Mouse (Mus musculus) layer of hippocampus, postnatal 36 days (tissue): ENCODE data around the gene Clca2. TPM values are rescaled to one million over a fixed set of nuclear protein-coding genes. Genes with fewer than 3 reads are reported as not detected.
A peak's percentile ranks its signal among the peaks of the same experiment; 100 is the strongest.

Experiments used
- DNase-seq, 2 experiments: peaks; one replicate each; pipeline ENCODE4 v3.0.0; 2022
- total RNA-seq, 2 experiments: library from RNA; stranded (reverse); gene quantifications; 2 replicates each; pipeline ENCODE4 v1.2.3; 2021

Clca2 gene
- total RNA-seq = not detected

DNA sequence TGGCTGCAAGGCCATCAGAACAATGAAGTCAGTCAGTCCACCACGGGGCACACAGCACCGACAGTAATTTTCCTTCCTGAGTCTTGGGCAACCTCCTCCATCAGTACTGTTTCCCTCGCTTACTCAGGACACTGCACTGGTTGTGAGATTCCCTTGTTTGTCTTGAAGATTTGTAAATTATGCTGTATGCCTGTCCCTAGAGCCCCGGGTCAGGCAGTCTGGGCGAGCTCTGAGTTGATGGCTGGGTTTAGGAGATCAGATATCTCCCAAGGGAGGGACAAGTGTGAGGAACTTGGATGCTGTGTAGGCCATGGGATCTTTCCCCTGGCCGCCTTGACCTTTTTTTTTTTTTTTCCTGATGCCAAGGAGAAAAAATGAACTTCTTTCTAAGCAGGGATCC is at the start of gene Clca2:
Gene Clca2 (minus strand): TSS at position 153 of the 400 bp plus-strand sequence.
- DNase-seq = no peak

DNA sequence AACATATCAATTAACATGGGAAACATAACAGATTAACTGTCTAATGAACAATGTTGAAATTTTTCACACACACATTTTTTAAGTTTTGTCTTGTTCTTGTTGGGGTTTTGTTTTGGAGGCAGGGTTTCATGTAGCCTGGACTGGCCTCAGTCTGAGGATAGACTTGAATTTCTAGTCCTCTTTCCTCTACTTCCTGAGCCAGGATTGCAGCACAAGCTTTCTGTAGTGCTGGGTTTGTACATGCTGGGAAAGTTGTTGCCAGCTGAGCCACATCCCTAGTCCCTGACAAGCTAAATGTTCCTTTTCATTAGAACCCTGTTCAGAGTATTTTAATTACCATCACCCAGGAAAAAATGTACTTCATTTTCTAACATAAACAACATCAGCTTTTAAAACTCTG is 48.7 kb upstream of the Clca2 start:
- no peak for DNase-seq

- no peak for DNase-seq
Observed at GRCm38 (mm10) chr3:145147483-145147882, 48.2 kb upstream of the Clca2 start.

GRCm38 (mm10) chr3:145146871-145147270 is 47.6 kb upstream of the Clca2 start:
- DNase-seq = no peak

DNA sequence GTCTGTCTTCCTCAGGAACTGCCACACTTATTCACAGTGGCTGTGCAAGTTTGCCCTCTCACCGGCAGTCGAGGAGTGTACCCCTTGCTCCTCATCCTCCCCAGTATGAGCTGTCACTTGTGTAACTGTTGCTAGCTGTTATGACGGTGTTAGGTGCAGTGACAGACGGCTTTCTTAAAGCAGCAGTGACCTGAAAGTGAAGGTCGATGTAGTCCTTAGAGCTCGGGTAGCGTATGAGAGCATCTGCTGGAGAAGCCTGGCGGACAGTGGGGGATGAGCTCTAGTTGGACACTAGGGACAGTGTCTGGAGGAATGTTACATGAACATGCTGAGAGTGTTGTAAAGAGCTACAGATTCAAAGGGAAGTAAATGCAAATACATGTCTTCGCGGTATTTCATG is 44.6 kb upstream of the Clca2 start:
- no peak for DNase-seq

DNA sequence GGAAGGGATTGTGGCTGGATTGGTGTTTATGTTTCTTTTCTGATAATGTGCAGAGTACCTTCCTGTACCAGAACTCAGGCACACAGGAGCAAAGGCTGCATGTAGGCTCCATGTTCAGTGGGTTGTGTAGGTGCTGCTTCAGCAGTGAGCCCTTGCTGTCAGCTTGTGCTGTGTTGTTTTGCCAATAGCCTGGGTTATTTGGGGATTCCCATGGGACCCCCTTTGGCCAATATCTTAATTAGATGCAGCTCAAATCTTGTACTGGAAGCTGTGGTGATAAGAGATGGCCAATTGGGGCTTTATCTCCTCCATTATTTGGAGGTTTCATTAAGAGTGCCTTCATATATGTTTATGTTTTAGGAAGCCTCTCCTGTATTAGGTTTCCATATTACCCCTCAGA is 43.7 kb upstream of the Clca2 start:
- DNase-seq = no peak

- no peak for DNase-seq
Observed at GRCm38 (mm10) chr3:145140236-145140635, 41.0 kb upstream of the Clca2 start.

DNA sequence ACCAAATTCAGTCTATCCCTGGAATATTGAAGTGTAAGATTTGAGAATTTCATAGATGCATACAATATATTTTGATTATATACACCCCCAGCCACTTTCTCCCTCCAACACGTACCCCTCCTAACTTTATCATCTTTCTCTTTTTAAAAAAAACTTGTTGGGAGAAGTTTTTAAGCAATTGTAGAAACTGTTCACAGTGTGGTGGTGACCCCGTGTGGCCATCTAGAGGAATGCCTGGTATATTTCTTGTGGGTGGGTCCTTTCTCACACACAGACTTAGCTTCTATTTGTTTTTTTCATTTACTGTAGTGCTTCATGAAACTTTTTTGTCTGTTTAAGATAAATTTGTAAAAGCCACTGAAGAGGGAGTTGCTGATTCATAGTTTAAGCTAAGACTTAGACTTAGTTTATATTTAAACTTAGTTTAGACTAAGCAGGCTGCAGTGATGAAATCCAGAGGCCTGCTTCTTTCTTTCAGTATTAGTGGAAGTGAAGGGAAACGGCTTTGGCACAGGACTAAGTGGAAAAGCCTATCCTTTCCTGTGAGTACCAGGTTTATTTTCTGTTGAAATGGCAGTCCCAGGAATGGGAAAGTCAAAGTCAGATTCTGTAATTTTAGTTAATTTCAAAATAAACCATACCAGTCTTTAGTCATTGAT is 32.1 kb upstream of the Clca2 start:
- DNase-seq = no peak

GRCm38 (mm10) chr3:145129356-145129755 is 30.1 kb upstream of the Clca2 start:
- no peak for DNase-seq

- no peak for DNase-seq
Observed at GRCm38 (mm10) chr3:145126618-145127017, 27.4 kb upstream of the Clca2 start.

GRCm38 (mm10) chr3:145119425-145119824 is 20.2 kb upstream of the Clca2 start:
- DNase-seq = no peak

DNA sequence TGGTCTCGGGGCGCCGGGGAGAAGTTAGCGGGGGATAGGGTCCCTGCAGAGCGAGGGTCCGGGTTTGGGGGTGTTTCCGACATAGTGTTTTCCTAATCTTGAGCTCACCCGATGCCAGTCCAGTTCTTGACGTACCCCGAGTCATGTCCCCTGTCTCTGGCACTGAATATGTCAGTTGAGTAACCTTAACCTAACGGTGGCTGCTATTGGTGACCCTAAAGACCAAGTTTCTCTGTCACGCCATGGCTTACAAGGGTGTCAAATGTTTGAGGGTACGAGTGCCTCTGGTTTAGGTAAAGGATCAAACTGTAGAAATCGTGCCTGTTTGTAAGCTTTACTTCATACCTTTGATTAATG is 19.7 kb upstream of the Clca2 start:
- no peak for DNase-seq

- peak; percentile 97 to 98 for DNase-seq
Observed at GRCm38 (mm10) chr3:145118254-145119001, 19.2 kb upstream of the Clca2 start, which contains the start of gene Odf2l. Odf2l (plus strand) TSS chr3:145118588.

DNA sequence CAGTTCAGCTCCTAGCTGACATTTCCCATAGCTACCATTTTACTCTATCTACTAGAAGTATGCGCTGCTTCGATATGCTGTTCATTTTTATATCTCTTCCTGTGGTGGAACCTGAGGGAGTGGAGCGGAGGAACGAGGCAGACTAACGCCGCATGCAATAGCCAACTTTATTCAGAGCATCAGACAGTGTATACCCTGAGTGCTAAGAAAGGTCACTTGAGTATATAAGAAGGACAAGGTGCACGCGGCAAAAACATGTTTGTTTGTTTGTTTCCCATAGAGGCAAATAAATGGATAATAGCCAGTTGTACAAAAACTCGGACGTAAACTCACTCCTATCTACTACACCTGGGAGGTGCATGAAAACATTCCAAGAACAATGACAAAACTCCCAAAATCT is 18.4 kb upstream of the Clca2 start:
- no peak for DNase-seq

DNA sequence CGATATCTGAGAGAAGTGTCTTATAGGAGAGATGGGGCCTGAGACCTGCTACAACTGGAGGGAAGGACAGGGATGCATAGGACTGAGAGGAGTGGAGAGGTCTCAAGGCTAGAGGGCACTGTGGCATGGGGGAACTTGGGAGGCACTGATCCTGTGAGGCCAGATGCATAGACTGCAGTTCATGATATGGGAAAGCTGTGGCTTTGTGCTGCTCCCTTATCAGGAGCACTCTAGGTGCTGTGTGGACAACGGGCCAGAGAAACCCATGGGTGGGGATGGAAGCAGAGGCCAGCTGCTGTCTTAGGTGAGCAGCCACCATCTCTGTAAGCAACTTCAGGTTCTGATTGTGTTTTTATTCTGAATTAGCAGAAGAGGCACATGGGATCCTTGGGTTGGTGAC is 15.9 kb upstream of the Clca2 start:
- DNase-seq = no peak

GRCm38 (mm10) chr3:145105773-145106504 is 6.7 kb upstream of the Clca2 start:
- no peak for DNase-seq

- DNase-seq = no peak
Observed at GRCm38 (mm10) chr3:145105076-145105772, 6.0 kb upstream of the Clca2 start.

- no peak for DNase-seq
Observed at GRCm38 (mm10) chr3:145103770-145104169, 4.5 kb upstream of the Clca2 start.

DNA sequence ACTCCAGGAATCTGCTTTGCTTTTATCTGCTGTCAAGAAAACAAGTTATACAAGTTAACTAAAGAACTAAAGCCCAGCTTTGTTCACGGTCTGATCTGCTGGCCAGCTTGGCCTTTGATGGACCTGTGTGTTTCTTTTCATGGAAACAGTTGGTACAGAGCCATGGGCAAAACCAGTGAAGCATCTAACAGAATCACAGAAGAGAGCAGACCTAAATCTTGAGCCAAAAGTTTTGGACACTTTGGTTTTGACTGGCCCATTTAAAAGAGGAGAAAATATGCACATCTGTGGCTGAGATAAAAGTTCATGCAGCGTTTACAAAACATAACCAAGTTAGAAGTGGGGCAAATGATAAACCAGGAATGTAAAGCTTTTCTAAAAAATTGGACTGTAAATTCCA is 4.1 kb upstream of the Clca2 start:
- DNase-seq = no peak

GRCm38 (mm10) chr3:145101891-145102555 is 2.8 kb upstream of the Clca2 start:
- DNase-seq = no peak

- no peak for DNase-seq
Observed at GRCm38 (mm10) chr3:145087857-145088598, 11.2 kb downstream of the Clca2 start.

- no peak for DNase-seq
Observed at GRCm38 (mm10) chr3:145086180-145086579, 13.1 kb downstream of the Clca2 start.
